Mouse (Mus musculus) left cerebral cortex, adult 6 months (tissue): ENCODE measurements around the gene Tmem254b. TPM values are rescaled to one million over a fixed set of nuclear protein-coding genes. Genes with fewer than 3 reads are reported as not detected.

Experiments used
- long read RNA-seq, 2 experiments: library from polyadenylated mRNA; unstranded; transcript quantifications; one replicate each; pipeline ENCODE4 v2.0.0; 2019 to 2020
- polyA plus RNA-seq: library from polyadenylated mRNA; unstranded; fragments of <200 nt; fragmentation: Nextera tagmentation; gene quantifications from 2 replicates; pipeline ENCODE4 v1.2.3, GENCODE M21; 2021

Tmem254b gene
- 40.6 and 60.0 TPM in 2 replicates for polyA plus RNA-seq
- long read RNA-seq, experiment 1, transcript Tmem254b-201 (4 exons, 1,447 nt) = major isoform, 40 of 48 reads
- long read RNA-seq, experiment 1, transcript Tmem254b-202 (4 exons, 1,108 nt) = minor isoform, 6 of 48 reads
- long read RNA-seq, experiment 1, partial matches to known transcripts = 1 of 48 reads
- long read RNA-seq, experiment 1, other reads (novel, unspliced or antisense) = 1 of 48 reads
- long read RNA-seq, experiment 2, transcript Tmem254b-201 (4 exons, 1,447 nt) = major isoform, 29 of 35 reads
- long read RNA-seq, experiment 2, partial matches to known transcripts = 1 of 35 reads
- long read RNA-seq, experiment 2, other reads (novel, unspliced or antisense) = 0 of 35 reads

DNA sequence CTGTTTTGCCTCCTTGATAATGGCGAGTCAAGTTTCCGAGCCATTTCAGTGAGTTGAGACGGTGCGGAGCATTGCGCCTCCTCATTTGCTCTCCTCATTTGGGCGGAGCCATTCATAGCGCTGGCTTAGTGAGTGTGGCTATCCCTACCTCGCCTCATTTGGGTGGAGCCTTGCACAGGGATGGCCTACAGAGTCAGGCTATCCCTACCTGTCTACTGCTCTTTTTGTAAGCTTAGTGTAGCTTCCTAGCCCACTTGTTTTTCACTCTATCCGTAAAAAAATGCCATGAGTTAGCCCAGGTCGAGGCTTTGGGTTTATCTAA, at the start of gene Tmem254b:
Gene Tmem254b (minus strand): TSS at position 116 of the 322 bp plus-strand sequence.

DNA sequence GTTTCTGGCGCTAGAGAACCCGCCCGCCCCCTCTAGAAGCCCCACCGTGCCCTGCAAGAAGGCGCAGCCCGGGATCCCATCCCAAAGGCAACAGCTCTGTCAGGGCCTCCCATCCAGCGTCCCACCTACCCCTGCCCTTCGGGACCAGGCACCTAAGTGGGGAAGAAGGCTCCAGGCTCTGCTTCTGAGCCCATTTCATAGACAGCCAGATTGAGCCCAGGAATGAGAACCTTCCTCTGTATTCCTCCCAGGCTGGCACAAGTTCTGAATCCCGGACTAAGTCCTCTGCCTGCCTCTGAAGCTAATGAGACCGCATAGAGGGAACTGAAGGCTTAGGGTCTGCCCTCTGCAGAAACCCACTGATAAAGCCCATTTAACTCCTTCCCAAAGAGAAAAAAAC, 24.5 kb downstream of the Tmem254b start, which contains the start of gene Plac9b:
Gene Plac9b (minus strand): TSS at position 101 of the 400 bp plus-strand sequence.

Other genes with a start within 250 kb of the Tmem254b start
- gene Duxbl1, start 228.5 kb downstream of the Tmem254b start, polyA plus RNA-seq = 0.25 and 0.36 TPM in 2 replicates
- 33.2 and 42.7 TPM in 2 replicates for gene Gm9780, start 164.3 kb downstream of the Tmem254b start, polyA plus RNA-seq
- 22.3 and 40.9 TPM in 2 replicates for gene Tmem254c, start 139.7 kb downstream of the Tmem254b start, polyA plus RNA-seq
- gene Cphx2, start 125.5 kb downstream of the Tmem254b start, polyA plus RNA-seq = not detected in 2 replicates
- not detected in 2 replicates for gene Cphx3, start 124.7 kb downstream of the Tmem254b start, polyA plus RNA-seq
- 0.08 and 0.28 TPM in 2 replicates for gene Duxbl2, start 88.7 kb downstream of the Tmem254b start, polyA plus RNA-seq
- gene Plac9b, start 24.6 kb downstream of the Tmem254b start, polyA plus RNA-seq = 48.8 and 55.9 TPM in 2 replicates
- gene Duxbl3, start 50.9 kb upstream of the Tmem254b start, polyA plus RNA-seq = 0.08 TPM in 1 of 2 replicates, not detected in the other